Mouse (Mus musculus): ENCODE data around the gene Zfp385b.

DNA sequence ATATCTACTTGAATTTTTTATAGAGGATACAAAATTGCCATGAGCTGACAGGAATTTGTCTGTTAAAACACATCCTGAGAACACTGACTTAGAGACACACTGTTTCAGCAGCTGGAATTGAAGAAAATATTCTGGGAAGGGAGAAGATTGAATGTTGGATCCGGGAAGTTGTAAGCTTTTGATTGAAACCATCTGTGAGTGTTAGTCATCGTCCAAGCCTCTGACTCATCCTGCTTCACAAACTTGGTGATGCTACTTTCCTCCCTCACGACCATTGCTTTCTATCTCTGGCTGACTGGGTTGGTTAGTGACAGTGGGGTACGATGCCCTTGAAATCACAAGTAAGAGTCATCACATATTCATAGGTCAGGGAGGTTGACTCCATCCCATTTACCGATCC lies 157.3 kb downstream of the Zfp385b start:
- no peak for TF ChIP-seq NRF1 (IDR thresholded peaks at IDR 0.05; ENCODE audit: low read depth, low read length)
- no peak for TF ChIP-seq NELFE (IDR thresholded peaks at IDR 0.05; ENCODE audit: low read depth, low read length)

Data from CH12.LX (cell line).